Mouse (Mus musculus) heart, postnatal 25 days (tissue): ENCODE results near the gene D5Ertd579e. TPM values are rescaled to one million over a fixed set of nuclear protein-coding genes. Genes with fewer than 3 reads are reported as not detected.

Experiments
- DNase-seq: peaks from one replicate; pipeline ENCODE4 v3.0.0; 2022; ENCODE audit warnings: low spot score
- intact Hi-C: fragments of 180-260 bp; cut with DNase I; formaldehyde crosslinking; loops from one replicate; pipeline ENCODE4 v1.15.1; 2025
- total RNA-seq, 2 experiments: library from RNA; stranded (reverse); gene quantifications; 2 replicates each; pipeline ENCODE4 v1.2.3; 2021

D5Ertd579e gene
- total RNA-seq, 2 experiments from 2014 or later: 79.8 to 91.2 TPM

DNA sequence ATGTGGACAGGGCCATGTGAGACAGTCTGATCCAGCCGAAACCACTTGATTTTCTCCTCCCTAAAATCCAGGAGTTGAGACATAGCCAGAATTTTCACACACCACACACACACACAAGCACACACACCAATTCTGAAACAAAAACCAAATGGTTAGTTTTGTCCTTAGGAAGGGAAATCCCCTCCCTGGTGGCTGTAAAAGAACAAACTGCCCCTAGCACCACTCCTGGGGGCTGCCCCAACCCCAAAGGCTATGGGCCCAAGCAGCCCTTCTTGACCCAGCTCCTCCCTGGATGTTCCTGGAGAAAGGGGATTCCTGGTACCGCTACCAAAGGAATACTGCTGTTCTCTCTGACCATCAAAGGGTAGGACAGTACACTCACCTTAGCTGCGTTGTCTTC is 119.4 kb downstream of the D5Ertd579e start:
- intact Hi-C loops: no loop called here

DNA sequence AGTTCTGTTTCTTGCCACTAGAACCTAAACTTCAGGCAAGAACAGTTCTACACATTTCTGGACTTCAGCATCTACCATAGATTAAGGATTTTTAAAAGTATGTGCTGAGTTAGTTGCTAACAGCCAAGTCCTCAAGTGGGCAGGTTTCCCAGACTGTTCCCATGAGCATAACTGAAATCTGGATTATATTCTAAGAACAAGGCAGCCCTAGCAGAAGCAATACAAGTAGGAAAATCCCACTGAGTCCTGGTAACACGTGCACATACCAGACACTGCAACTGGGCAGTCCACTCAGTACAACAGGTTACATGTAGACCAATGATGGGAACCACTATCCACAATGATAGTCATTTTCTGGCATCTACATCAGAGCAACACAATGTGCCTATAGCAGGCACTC is 120.1 kb downstream of the D5Ertd579e start:
- peak; percentile 39 for DNase-seq
- intact Hi-C loops: no loop called here

More for the DNA sequence above, 119.4 kb downstream of the D5Ertd579e start:
- no peak for DNase-seq

DNA sequence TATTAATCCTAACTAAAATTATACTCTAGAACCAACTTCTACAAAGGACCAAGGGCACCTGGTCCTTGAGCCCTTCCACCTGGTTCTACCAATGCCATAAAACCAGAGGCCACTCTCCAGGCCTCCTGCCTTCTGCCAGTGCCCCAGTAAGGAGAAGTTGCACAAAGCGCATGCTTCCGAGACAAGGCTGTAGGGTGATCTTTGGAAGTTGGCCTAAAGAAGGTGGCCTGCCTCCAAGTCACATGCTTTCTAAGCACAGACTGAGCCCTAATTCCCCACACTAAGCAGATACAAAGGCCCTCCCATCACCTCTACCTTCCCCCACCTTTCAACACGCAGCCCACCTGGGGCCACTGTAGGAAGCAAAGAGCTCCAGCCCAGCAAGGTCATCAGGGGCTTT is 120.6 kb downstream of the D5Ertd579e start:
- intact Hi-C loops: no loop called here

DNA sequence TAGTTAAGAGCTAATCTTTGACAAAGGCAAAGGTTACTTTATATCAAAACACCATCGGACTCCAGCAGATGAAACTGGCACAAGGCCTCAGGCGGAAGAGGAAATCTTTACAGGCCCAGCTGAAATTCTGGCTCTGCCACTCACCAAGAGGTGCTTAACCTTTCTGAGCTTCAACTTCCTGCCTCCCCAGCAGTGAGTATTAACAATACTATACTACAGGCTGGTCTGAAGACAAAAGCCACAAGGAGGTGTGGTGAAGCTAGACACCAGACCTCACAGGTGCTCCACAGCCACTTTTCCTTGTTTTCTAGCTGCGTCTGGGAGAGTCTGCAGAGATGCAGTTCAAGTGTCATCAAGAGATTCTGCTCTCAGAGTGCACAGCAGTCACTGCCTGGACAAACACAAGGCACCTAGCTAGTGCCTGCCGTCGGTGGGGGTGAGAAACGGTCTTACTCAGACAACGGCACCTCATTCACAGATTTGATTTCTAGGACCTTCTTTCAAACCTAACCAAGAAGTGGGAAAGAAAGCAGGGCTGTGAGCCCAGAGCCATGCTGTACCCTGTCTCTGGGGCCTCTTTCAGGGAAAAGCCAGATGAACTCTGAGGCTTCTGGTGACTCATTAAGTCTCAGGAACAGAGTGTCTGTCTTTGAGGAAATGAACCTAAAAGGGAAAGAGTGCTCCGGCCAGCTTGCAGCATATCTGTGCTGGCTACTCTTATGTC is 121.5 kb downstream of the D5Ertd579e start:
- DNase-seq: peak; percentile 28
- intact Hi-C loops: no loop called here

More for the DNA sequence above, 120.6 kb downstream of the D5Ertd579e start:
- DNase-seq: peak; percentile 28

DNA sequence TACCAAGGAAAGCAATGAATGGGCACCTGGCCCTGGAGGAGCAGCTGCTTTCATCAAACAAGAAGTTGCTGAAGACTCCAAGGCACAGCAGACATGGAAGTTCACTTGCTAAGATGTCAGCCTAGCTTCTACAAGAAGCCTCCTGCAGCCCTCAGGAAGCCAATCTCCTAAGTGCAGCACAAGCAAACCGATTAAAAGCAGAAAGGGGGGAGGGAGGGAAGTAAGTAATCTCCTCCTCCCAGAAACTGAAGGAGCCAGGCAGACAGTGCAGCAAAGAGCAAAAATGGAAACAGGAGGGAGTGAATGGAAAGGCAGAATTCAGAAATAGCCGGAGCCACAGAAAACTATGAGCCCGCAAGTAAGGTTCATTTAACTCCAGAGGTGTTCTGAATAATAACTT is 122.5 kb downstream of the D5Ertd579e start:
- intact Hi-C loops: no loop called here
- DNase-seq: no peak

DNA sequence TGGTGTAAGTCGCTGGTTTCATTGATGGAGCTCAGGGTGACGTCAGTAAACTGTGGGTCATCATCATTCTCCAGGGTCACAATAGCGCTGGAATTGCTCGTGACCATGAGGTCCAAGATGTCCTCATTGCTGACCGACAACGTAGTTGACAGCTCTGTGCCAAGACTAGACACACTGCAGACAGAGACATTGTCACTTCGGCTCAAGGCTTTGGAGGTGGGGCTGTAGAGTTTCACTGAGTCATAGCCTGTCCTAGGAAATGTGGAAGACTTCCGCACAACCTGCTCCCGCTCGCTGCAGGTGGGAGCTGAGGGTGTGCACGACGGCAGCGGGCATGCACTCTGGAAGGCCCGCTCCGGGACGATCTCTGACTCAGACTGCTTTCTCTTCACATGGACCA is 124.5 kb downstream of the D5Ertd579e start:
- no peak for DNase-seq
- intact Hi-C loops: no loop called here

DNA sequence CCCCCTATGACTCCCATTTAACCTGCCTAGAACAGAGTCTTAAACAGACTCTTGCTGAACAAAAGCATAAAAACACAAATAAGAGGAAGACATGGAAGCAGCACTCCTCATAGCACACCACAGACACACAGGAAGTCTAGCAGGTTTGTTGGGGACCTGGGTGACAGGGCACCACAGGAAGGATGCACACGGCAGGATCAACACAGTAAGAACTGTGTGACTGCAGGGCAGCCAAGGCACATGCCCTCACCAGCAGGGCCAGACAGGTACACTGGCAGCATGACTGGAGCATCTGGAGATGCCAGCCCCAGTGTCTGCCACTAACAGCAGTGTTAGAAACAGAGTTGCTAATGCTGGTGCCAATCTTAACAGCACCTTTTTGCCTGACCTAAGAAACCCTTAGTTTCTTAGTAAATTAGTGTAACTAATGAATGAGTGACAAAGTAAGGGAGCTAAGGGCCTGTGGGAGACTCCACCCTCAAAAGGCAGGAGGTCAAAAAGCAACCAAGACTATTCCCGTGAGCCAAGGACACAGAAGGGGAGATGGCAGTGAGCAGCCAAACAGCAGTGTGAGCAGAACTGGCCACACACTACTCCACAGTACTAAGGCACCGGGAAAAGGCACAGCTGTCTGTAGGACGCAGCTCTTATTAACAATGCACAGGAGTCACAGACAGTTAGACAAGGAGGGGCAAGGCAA is 125.1 kb downstream of the D5Ertd579e start:
- intact Hi-C loops: no loop called here
- DNase-seq: no peak

DNA sequence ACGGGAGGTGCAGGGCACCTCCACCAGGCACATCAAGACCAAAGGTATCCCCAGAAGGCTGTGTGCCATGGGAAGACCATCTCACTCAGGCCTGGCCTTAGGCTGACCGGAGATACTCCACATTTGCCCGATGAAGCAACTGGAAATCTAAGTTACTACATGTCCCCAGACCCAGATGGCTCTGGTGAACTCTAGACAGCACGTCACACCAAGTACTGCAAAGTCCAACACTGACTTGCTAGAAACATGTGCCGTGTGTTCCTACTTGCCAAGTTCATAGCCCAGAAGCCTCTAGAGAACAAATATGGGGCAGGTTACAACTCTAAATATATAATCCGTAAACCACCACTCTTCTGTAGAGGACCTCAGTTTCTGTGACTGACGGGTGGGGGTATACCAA is 125.7 kb downstream of the D5Ertd579e start:
- no peak for DNase-seq
- intact Hi-C loops: no loop called here

DNA sequence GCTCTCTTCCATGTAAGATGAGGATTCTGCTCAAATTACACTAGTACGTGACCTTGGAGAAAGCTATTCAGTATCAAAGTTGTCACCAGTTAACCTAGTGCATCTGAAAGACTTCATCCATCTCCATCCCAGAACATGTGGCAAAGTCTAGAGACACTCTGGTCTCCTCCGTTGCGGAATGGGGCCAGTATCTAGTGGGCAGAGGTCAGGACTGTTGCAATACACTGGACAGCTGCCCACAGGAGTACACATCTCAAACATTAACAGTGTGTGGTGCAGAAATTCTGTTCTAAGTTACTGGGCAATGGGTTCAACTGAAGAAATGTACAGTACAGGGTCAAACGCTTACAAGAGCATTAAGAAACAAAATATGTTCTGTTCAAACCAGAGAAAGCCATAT is 127.7 kb downstream of the D5Ertd579e start:
- intact Hi-C loops: no loop called here
- no peak for DNase-seq

DNA sequence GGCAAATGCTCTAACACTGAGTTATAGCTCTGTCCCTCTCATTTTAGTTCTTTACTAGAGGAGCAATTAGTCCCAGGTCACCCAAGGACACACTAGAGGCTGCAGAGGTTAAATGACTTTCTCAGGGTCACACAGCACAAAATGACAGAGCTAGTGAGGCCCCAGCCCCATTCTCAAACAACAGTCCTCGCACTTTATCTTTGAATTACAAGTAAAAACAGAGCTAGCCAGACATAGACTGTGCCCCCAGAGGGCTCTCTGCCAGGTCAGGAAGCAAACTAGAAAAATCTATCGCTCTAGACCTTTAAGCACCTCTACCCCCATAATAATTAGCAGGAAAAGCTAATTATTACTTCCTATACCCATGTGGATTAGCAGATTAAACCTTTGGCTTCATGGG is 128.2 kb downstream of the D5Ertd579e start:
- DNase-seq: no peak
- intact Hi-C loops: no loop called here

DNA sequence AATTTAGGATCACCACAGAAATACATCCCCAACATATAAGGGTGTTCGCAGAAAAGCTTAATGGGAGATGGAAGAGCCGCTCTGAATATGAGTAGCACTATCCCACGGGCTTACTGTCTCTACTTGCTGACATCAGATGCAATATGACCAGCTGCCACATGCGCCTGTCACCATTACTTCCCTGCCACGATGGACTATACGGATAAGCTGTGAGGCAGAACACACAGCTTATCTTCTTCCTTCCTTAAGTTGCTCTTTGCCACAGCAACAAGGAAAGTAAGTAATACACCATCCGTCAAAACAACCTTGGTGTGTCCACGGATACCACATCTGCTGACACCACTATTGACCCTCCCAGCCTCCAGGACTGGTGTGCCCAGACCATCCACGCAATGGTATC is 131.3 kb downstream of the D5Ertd579e start:
- DNase-seq: no peak
- intact Hi-C loops: no loop called here

DNA sequence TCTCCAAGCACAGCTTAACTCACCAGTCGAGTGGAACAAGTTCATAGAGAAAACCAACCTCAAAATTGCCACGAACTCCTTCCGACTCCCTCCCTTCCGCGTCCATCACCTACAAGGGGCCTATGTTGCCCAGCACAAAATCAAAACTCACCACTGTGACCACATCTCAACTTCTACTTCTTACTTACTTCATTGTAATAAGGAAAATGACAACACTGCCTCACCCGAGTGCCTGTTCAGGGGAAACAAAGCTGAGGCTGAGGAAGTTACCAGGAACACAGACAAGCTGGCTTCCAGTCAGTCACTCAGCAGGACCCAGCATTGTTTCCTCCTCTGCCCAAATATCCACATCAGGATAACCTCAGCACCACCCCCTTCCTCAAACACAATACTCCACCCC is 132.1 kb downstream of the D5Ertd579e start:
- intact Hi-C loops: no loop called here
- DNase-seq: no peak

DNA sequence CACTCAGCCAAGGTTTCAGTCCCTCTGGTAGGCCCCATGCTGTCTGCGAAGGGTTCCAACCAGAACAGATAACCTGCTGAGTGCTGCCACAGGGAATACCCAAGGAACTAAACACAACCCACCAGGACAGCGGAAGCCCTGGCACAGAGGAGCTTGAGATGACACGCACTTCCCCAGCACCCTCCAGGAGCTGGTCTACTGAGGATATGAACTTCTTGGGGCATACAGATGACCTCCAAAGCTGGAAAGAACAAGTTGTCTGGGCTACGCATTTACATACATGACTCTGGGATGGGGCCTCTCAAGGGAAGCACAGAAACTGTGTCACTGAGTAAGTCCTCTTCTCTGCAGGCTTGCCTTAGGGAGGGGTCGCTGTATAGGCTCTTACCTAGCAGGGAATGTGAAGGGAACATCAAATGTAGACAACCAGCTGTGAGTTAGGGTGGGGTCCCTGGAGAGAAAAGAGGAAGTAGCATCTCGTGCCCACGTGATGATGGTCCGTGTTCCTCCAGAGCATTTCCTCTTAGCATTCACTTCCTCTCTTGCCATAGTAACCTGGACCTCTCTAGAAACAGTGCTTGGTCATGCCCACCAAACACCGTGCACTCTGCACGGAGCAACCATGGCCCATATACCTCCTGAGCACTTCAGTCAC is 132.9 kb downstream of the D5Ertd579e start:
- peak; percentile 33 for DNase-seq

DNA sequence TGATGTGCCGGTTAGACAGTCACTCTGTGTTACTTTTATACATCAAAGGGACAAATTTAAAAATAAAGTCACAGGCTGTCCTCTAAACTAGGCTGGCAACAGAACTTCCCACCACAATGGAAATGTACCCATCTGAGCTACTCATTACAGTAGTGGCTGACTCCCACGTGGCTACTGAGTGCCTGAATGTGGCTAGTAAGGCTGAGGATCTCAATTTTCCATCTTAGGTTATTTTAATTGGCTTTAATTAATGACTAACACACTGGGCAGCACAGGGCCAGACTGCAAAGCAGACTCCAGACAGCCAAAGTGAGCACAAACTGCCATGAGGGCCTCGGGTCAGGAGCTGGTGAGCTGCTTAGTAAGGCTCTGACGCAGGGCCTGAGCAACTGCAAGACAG is 134.3 kb downstream of the D5Ertd579e start:
- intact Hi-C loops: no loop called here
- DNase-seq: no peak

More for the DNA sequence above, 132.9 kb downstream of the D5Ertd579e start:
- intact Hi-C loops: no loop called here

DNA sequence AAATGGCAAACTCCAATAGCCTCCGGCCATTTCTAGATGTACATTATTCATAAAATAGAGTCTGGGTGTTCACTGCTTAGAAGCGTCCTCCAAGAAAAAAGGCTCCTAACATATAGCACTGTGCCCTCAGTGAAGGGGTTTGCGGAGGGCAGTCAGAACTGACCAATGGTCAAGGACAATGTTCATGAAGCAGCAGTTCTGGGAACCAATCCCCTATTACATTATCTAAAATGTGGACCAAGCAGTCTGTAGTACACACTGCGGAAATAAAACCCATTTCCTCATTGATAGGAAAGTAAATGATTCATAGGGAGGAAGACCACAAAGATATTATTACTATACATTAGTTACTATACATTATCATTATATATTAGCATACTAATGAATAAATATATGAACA is 135.3 kb downstream of the D5Ertd579e start:
- intact Hi-C loops: no loop called here
- DNase-seq: no peak

DNA sequence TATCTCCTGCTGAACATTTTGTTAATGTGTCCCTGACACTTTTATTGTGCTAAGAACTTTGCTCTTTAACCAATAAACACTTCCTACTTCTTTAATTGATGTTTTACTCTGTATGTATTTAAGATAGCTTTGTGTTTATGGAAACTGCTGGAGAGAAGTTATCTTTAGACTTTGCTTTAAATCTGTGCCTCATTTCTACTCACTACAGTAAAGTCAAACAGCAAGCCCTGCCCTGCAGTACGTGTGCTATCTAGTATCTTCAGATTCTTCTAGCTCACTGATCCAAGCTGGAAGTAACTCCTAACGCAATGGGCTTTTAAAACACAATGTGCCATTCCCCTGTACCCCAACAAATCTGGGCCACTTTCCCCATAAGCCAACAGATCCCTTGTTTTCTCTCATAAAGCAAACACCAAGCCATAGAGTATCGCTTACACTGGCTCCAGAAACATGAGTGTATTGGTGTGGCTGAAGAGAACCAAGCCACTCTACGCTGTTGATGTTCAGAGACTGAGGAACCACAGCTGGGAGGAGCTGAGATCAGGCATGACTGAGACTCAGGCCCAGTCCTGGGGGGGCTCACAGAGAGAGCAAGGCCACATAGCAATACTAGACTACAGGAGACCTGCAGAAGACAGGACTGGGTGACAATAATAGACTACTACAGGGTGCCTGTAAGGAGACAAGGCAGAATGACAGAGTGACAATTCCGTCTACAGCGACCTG is 136.2 kb downstream of the D5Ertd579e start:
- intact Hi-C loops: no loop called here
- DNase-seq: no peak

DNA sequence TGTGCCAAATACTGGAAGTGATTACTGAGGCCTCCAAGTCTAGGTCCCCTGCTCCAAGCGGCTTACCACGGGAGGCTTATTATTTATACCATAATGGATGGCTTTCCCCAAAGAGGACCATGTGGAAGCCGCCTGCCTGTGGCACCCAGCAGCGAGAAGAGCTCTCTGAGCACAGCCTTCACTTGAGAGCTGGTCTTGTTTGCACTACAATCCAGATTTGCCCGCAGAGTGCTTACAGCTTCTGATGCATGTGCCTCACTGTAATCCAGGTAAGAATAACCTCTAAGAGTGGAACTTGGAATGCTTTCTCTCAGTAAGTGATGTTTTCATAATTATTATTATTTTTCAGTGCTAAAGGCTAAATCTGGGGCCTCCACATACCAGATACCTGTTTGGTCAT is 136.7 kb downstream of the D5Ertd579e start:
- DNase-seq: no peak
- intact Hi-C loops: no loop called here

DNA sequence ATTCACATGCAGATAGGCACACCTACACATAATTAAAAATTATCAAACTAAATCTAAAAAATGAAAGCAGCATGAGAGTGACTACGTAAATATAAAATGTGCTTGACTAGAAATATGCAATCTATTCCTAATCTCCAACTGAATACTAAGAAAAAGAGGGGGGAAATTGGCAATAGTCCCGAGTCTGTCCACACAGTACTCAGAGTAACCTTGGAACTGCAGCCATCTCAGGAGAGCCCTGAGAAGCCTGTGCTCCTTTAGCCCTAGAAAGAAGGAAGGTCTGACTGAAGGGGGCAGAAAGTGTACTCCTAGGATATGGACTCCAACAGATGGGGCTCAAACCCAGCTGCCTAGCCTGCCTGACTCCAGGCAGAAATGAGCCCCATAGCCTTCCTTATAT is 137.3 kb downstream of the D5Ertd579e start:
- DNase-seq: no peak
- intact Hi-C loops: no loop called here

DNA sequence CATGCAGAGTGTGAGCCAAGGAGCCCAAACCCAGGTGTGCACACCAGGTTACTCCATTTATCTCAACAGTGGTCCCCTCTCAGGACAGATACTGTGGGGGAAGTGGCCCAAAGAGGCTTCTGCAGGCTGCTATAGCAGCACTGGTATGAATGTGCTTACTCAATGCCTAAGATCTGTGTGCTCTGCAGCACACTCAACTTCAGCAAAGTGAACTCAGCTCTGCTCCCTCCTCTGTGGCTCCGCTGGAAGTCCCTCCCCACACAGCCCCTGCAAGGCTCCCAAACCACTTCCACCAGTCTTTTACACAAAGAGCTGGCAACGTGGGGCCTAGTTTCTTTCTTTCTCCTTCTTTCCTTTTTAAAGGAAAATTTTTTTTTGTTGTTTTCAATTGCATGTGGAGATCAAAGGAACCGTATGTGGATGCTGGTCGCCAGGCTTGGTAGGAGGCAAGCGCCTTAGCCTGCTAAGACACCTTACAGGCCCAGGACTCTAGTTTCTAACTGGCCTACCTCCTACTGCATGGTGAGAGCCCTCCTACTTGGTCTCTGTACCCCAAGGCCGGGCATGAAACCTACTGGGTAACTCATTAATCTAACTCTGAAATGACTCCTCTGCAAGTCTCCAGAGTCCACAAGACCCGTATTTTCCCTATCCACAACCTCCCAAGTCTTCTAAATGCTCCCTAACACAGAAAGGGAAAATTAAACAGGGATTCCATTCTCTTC is 138.1 kb downstream of the D5Ertd579e start:
- intact Hi-C loops: no loop called here
- no peak for DNase-seq

DNA sequence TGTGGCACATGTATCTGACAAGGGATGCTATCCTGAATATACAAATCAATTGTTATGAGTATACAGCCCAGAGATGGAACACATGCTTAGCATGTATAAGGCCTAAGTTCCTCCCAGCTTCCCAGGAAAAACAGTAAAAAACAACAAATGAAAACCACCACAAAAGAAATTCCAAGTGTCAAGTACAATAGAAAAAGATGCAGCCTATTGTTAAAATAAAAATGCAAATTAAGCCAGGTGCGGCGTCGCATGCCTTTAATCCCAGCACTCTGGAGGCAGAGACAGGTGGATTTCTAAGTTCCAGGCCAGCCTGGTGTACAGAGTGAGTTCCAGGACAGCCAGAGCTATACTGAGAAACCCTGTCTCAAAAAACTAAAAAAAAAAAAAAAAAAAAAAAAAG is 138.9 kb downstream of the D5Ertd579e start:
- intact Hi-C loops: no loop called here
- DNase-seq: no peak
